21 mouse cellular contexts compared by ENCODE assay signal in genomic region chr2:124118469-124119243, GRCm38 (mm10). TPM values are rescaled to one million over a fixed set of nuclear protein-coding genes. Genes with fewer than 3 reads are reported as not detected.
DNase-seq lines count a peak whose midpoint lies in the region; ATAC-seq and TF ChIP-seq lines count a peak whose summit lies in the region.
"Had no signal": no experiment of that assay in that cellular context is flagged by ENCODE, and none has a peak within 500 bp of the region (broad histone marks: within the 10 kb centered on the region; RNA-seq: fewer than 3 reads in every experiment).

No protein-coding gene starts in this region.

- ATAC-seq in forebrain, embryonic 13.5 days, result peak; percentile 72
- no peak for ATAC-seq in midbrain, embryonic 11.5 days (ENCODE audit: low FRiP score)
- peak; percentile 56 for ATAC-seq in lung, embryonic 16.5 days (ENCODE audit: low read depth)
- no peak for ATAC-seq in stomach, postnatal 0 days (ENCODE audit: low FRiP score, low TSS enrichment)
- no peak for ATAC-seq in heart, embryonic 12.5 days (ENCODE audit: insufficient number of reproducible peaks, low FRiP score)
- ATAC-seq: hindbrain, embryonic 16.5 days; intestine, embryonic 16.5 days had no signal

- H3K4me2 ChIP-seq in forebrain, embryonic 13.5 days, result no peak overlapping the region
- no peak overlapping the region for H3K4me2 ChIP-seq in midbrain, embryonic 11.5 days
- no peak overlapping the region for H3K4me2 ChIP-seq in lung, embryonic 16.5 days (ENCODE audit: low read depth, low read length)
- H3K4me2 ChIP-seq in stomach, postnatal 0 days (replicated peaks; ENCODE audit: low read depth), result no peak overlapping the region
- H3K4me2 ChIP-seq in heart, embryonic 12.5 days, result no peak overlapping the region
- H3K4me2 ChIP-seq: heart, embryonic 15.5 days; kidney, embryonic 15.5 days; midbrain, embryonic 12.5 days had no signal

- no peaks in the 10 kb centered on the region for H3K9me3 ChIP-seq in forebrain, embryonic 13.5 days (replicated peaks)
- H3K9me3 ChIP-seq in forebrain, embryonic 10.5 days, result no peaks in the 10 kb centered on the region
- H3K9me3 ChIP-seq in midbrain, embryonic 11.5 days (ENCODE audit: control insufficient read depth, low read length), result no peaks in the 10 kb centered on the region
- H3K9me3 ChIP-seq in midbrain, embryonic 10.5 days (replicated peaks), result no peaks in the 10 kb centered on the region
- no peaks in the 10 kb centered on the region for H3K9me3 ChIP-seq in lung, embryonic 16.5 days (ENCODE audit: control insufficient read depth, low read length)
- no peaks in the 10 kb centered on the region for H3K9me3 ChIP-seq in stomach, postnatal 0 days (ENCODE audit: control insufficient read depth, low read length)
- H3K9me3 ChIP-seq in heart, embryonic 12.5 days (replicated peaks), result no peaks in the 10 kb centered on the region
- H3K9me3 ChIP-seq: heart, embryonic 15.5 days; kidney, embryonic 15.5 days; midbrain, embryonic 12.5 days had no signal

- TF ChIP-seq EP300 in stomach, postnatal 0 days (optimal IDR thresholded peaks at IDR 0.05), result no peak

- no peak for TF ChIP-seq CTCF in stomach, postnatal 0 days (IDR thresholded peaks at IDR 0.05; ENCODE audit: low read depth)

- no peak overlapping the region for H3K9ac ChIP-seq in forebrain, embryonic 13.5 days
- no peak overlapping the region for H3K9ac ChIP-seq in midbrain, embryonic 11.5 days (ENCODE audit: low read length)
- H3K9ac ChIP-seq in lung, embryonic 16.5 days (ENCODE audit: low read length), result no peak overlapping the region
- no peak overlapping the region for H3K9ac ChIP-seq in stomach, postnatal 0 days (ENCODE audit: low read length)
- H3K9ac ChIP-seq in heart, embryonic 12.5 days, result no peak overlapping the region
- H3K9ac ChIP-seq: heart, embryonic 15.5 days; kidney, embryonic 15.5 days; liver, embryonic 14.5 days; midbrain, embryonic 12.5 days had no signal

- H3K27ac ChIP-seq in forebrain, embryonic 13.5 days, result peak overlapping the region; percentile 25; the same call in 1 of the 2 replicates
- H3K27ac ChIP-seq in forebrain, embryonic 10.5 days, result no peak overlapping the region
- H3K27ac ChIP-seq in midbrain, embryonic 11.5 days (ENCODE audit: low read depth, low read length), result no peak overlapping the region
- H3K27ac ChIP-seq in midbrain, embryonic 10.5 days (replicated peaks), result no peak overlapping the region
- H3K27ac ChIP-seq in lung, embryonic 16.5 days (ENCODE audit: low read length), result peak overlapping the region; percentile 48
- H3K27ac ChIP-seq in stomach, postnatal 0 days (replicated peaks), result no peak overlapping the region
- H3K27ac ChIP-seq in heart, embryonic 12.5 days (ENCODE audit: poor library complexity, severe bottlenecking), result no peak overlapping the region
- H3K27ac ChIP-seq: heart, embryonic 15.5 days; kidney, embryonic 15.5 days; left cerebral cortex, adult 2 months; liver, embryonic 14.5 days; midbrain, embryonic 12.5 days had no signal

- no peaks in the 10 kb centered on the region for H3K27me3 ChIP-seq in forebrain, embryonic 13.5 days
- no peaks in the 10 kb centered on the region for H3K27me3 ChIP-seq in forebrain, embryonic 10.5 days (ENCODE audit: poor library complexity, severe bottlenecking)
- H3K27me3 ChIP-seq in midbrain, embryonic 11.5 days (ENCODE audit: control insufficient read depth, insufficient read depth, low read length), result no peaks in the 10 kb centered on the region
- H3K27me3 ChIP-seq in midbrain, embryonic 10.5 days (ENCODE audit: low read depth, poor library complexity, severe bottlenecking), result no peaks in the 10 kb centered on the region
- H3K27me3 ChIP-seq in lung, embryonic 16.5 days (ENCODE audit: control insufficient read depth, insufficient read depth, low read depth, low read length), result no peaks in the 10 kb centered on the region
- H3K27me3 ChIP-seq in stomach, postnatal 0 days (ENCODE audit: control insufficient read depth, insufficient read depth, low read length), result no peaks in the 10 kb centered on the region
- no peaks in the 10 kb centered on the region for H3K27me3 ChIP-seq in heart, embryonic 12.5 days (replicated peaks)
- H3K27me3 ChIP-seq: heart, embryonic 15.5 days; kidney, embryonic 15.5 days; midbrain, embryonic 12.5 days had no signal

- peaks cover 10% of the 10 kb centered on the region for H3K4me1 ChIP-seq in forebrain, embryonic 13.5 days
- no peaks in the 10 kb centered on the region for H3K4me1 ChIP-seq in forebrain, embryonic 10.5 days
- no peaks in the 10 kb centered on the region for H3K4me1 ChIP-seq in midbrain, embryonic 11.5 days (ENCODE audit: control insufficient read depth, insufficient read depth, low read length)
- peaks cover 7% of the 10 kb centered on the region; the same call in 1 of the 2 replicates for H3K4me1 ChIP-seq in midbrain, embryonic 10.5 days
- H3K4me1 ChIP-seq in lung, embryonic 16.5 days (replicated peaks; ENCODE audit: control insufficient read depth, insufficient read depth, low read length), result no peaks in the 10 kb centered on the region
- H3K4me1 ChIP-seq in stomach, postnatal 0 days (replicated peaks; ENCODE audit: control insufficient read depth, insufficient read depth), result no peaks in the 10 kb centered on the region
- H3K4me1 ChIP-seq in heart, embryonic 12.5 days (replicated peaks), result peaks cover 10% of the 10 kb centered on the region
- H3K4me1 ChIP-seq: kidney, embryonic 15.5 days had no signal

- no peak overlapping the region for H3K4me3 ChIP-seq in forebrain, embryonic 13.5 days
- H3K4me3 ChIP-seq in forebrain, embryonic 10.5 days, result no peak overlapping the region
- H3K4me3 ChIP-seq in midbrain, embryonic 11.5 days (ENCODE audit: low read depth, low read length), result no peak overlapping the region
- no peak overlapping the region for H3K4me3 ChIP-seq in midbrain, embryonic 10.5 days
- no peak overlapping the region for H3K4me3 ChIP-seq in lung, embryonic 16.5 days (ENCODE audit: low read length)
- no peak overlapping the region for H3K4me3 ChIP-seq in stomach, postnatal 0 days (ENCODE audit: low read depth, low read length)
- no peak overlapping the region for H3K4me3 ChIP-seq in heart, embryonic 12.5 days
- H3K4me3 ChIP-seq: heart, embryonic 15.5 days; kidney, embryonic 15.5 days; left cerebral cortex, adult 2 months; midbrain, embryonic 12.5 days had no signal

- H3K36me3 ChIP-seq in forebrain, embryonic 13.5 days (ENCODE audit: poor library complexity, severe bottlenecking), result no peaks in the 10 kb centered on the region
- no peaks in the 10 kb centered on the region for H3K36me3 ChIP-seq in forebrain, embryonic 10.5 days (replicated peaks)
- no peaks in the 10 kb centered on the region for H3K36me3 ChIP-seq in midbrain, embryonic 11.5 days (ENCODE audit: control insufficient read depth, insufficient read depth, low read length)
- no peaks in the 10 kb centered on the region for H3K36me3 ChIP-seq in midbrain, embryonic 10.5 days
- H3K36me3 ChIP-seq in lung, embryonic 16.5 days (ENCODE audit: control insufficient read depth, insufficient read depth, low read length), result no peaks in the 10 kb centered on the region
- H3K36me3 ChIP-seq in stomach, postnatal 0 days (ENCODE audit: control insufficient read depth, insufficient read depth, low read length), result no peaks in the 10 kb centered on the region
- H3K36me3 ChIP-seq in heart, embryonic 12.5 days, result no peaks in the 10 kb centered on the region
- H3K36me3 ChIP-seq: heart, embryonic 15.5 days; kidney, embryonic 15.5 days; midbrain, embryonic 12.5 days had no signal

- no peak for DNase-seq in forebrain, embryonic 10.5 days (ENCODE audit: extremely low spot score, low spot score)
- peak; percentile 35 for DNase-seq in midbrain, embryonic 11.5 days (ENCODE audit: low spot score, missing footprints)
- no peak for DNase-seq in midbrain, embryonic 10.5 days (ENCODE audit: low spot score)
- DNase-seq in lung, postnatal 4 days, result peak; percentile 46 to 73
- no peak for DNase-seq in stomach, postnatal 0 days (ENCODE audit: low spot score)
- DNase-seq: adrenal gland, postnatal 25 days; cerebellum, adult 9-11 months; heart, postnatal 4 days; kidney, postnatal 36 days; right cerebral cortex, postnatal 14 days; thymus, postnatal 25 days had no signal

- 53% methylated on average over 11 of the region's 11 CpGs for WGBS in forebrain, embryonic 13.5 days
- 85% methylated on average over 11 of the region's 11 CpGs for WGBS in forebrain, embryonic 10.5 days
- 76% methylated on average over 11 of the region's 11 CpGs for WGBS in midbrain, embryonic 11.5 days
- WGBS in midbrain, embryonic 10.5 days, result 78% methylated on average over 11 of the region's 11 CpGs
- WGBS in lung, embryonic 16.5 days, result 31% methylated on average over 11 of the region's 11 CpGs
- WGBS in stomach, postnatal 0 days, result 32% methylated on average over 11 of the region's 11 CpGs
- 79% methylated on average over 11 of the region's 11 CpGs for WGBS in heart, embryonic 12.5 days

RNA-seq across cellular contexts. Expression of gene Sema6d, which starts 28.9 kb away (rescaled TPM):
- 22.5 and 24.1 TPM in 2 replicates for polyA plus RNA-seq in forebrain, embryonic 13.5 days (2015; fragmentation: Nextera tagmentation; extraction: Ambion mirVana)
- 4.0 and 4.8 TPM in 2 replicates for polyA plus RNA-seq in forebrain, embryonic 10.5 days (2016; fragmentation: Nextera tagmentation; extraction: Ambion mirVana)
- polyA plus RNA-seq in midbrain, embryonic 11.5 days (2014; fragmentation: Nextera tagmentation; extraction: Ambion mirVana), result 11.1 and 12.2 TPM in 2 replicates
- 7.7 and 10.2 TPM in 2 replicates for polyA plus RNA-seq in midbrain, embryonic 10.5 days (2016; fragmentation: Nextera tagmentation; extraction: Ambion mirVana)
- polyA plus RNA-seq in lung, embryonic 16.5 days (2015; fragmentation: Nextera tagmentation; extraction: Ambion mirVana), result 18.1 and 19.0 TPM in 2 replicates
- 2.1 and 2.2 TPM in 2 replicates for polyA plus RNA-seq in stomach, postnatal 0 days (2015; fragmentation: Nextera tagmentation; extraction: Ambion mirVana)
- polyA plus RNA-seq in heart, embryonic 12.5 days (2016; fragmentation: Nextera tagmentation; extraction: Ambion mirVana), result 27.5 and 29.2 TPM in 2 replicates

Comparison
In these comparisons a context has a peak if more than half of its experiments do, and no peak if none do; other contexts are left out.
1. H3K27ac ChIP-seq: peak in forebrain, embryonic 13.5 days (single experiment) and lung, embryonic 16.5 days (single experiment); none in forebrain, embryonic 10.5 days (single experiment), midbrain, embryonic 11.5 days (single experiment), midbrain, embryonic 10.5 days (single experiment), stomach, postnatal 0 days (single experiment) and heart, embryonic 12.5 days (single experiment).
2. DNase-seq: peak in midbrain, embryonic 11.5 days (single experiment) and lung, postnatal 4 days (2 of 2); none in forebrain, embryonic 10.5 days (single experiment), midbrain, embryonic 10.5 days (single experiment) and stomach, postnatal 0 days (single experiment).
3. ATAC-seq: peak in forebrain, embryonic 13.5 days (single experiment) and lung, embryonic 16.5 days (single experiment); none in midbrain, embryonic 11.5 days (single experiment), stomach, postnatal 0 days (single experiment) and heart, embryonic 12.5 days (single experiment).